ENCODE assay signal across 21 mouse cellular contexts in genomic region chr13:26503744-26504143, GRCm38 (mm10).
"Had no signal": no experiment of that assay in that cellular context is flagged by ENCODE, and none has a peak within 500 bp of the region (broad histone marks: within the 10 kb centered on the region; RNA-seq: fewer than 3 reads in every experiment).

No protein-coding gene starts in this region.

- H3K27ac ChIP-seq: lung, embryonic 15.5 days; macrophage; midbrain, embryonic 10.5 days; midbrain, embryonic 12.5 days; neural tube, embryonic 13.5 days; neural tube, embryonic 15.5 days had no signal

- H3K27me3 ChIP-seq: lung, embryonic 15.5 days; midbrain, embryonic 12.5 days; neural tube, embryonic 13.5 days; neural tube, embryonic 15.5 days had no signal

- H3K36me3 ChIP-seq: lung, embryonic 15.5 days; midbrain, embryonic 10.5 days; midbrain, embryonic 12.5 days; neural tube, embryonic 13.5 days; neural tube, embryonic 15.5 days had no signal

- ATAC-seq: liver, postnatal 0 days; lung, postnatal 0 days; midbrain, embryonic 16.5 days had no signal

- H3K4me1 ChIP-seq: lung, embryonic 15.5 days; midbrain, embryonic 10.5 days; midbrain, embryonic 12.5 days; neural tube, embryonic 13.5 days; neural tube, embryonic 15.5 days had no signal

- H3K4me2 ChIP-seq: lung, embryonic 15.5 days; midbrain, embryonic 12.5 days; neural tube, embryonic 13.5 days; neural tube, embryonic 15.5 days had no signal

- H3K9ac ChIP-seq: liver, postnatal 0 days; lung, embryonic 15.5 days; midbrain, embryonic 12.5 days; neural tube, embryonic 13.5 days; neural tube, embryonic 15.5 days had no signal

- H3K9me3 ChIP-seq: lung, embryonic 15.5 days; midbrain, embryonic 10.5 days; midbrain, embryonic 12.5 days; neural tube, embryonic 13.5 days; neural tube, embryonic 15.5 days had no signal

- DNase-seq: liver, postnatal 0 days; lung, adult 2 months; lung, postnatal 14 days; lung, postnatal 36 days; midbrain, embryonic 14.5 days; right cerebral cortex, adult 18-20 months; right cerebral cortex, postnatal 25 days; right cerebral cortex, postnatal 4 days; spleen, adult 18-20 months; thymus, adult 18-20 months; thymus, postnatal 14 days; thymus, postnatal 36 days had no signal

- H3K4me3 ChIP-seq: lung, embryonic 15.5 days; midbrain, embryonic 10.5 days; midbrain, embryonic 12.5 days; myocyte; neural tube, embryonic 13.5 days; neural tube, embryonic 15.5 days had no signal
